Mouse (Mus musculus) brain, embryonic 14.5 days (tissue): ENCODE measurements around the gene Zc3h15.

Experiments
- CTCF ChIP-seq: fragments of 200-500 bp; IDR thresholded peaks from 2 replicates; pipeline ENCODE4 v1.5.1; 2012; ENCODE audit warnings: inconsistent platforms, mild to moderate bottlenecking, moderate library complexity, borderline replicate concordance; ENCODE audit not compliant: insufficient read depth, insufficient read length; ENCODE audit errors: extremely low read depth
- POLR2A ChIP-seq: fragments of 200-500 bp; IDR thresholded peaks from 2 replicates; pipeline ENCODE4 v1.6.1; 2012; ENCODE audit warnings: mild to moderate bottlenecking, inconsistent platforms, borderline replicate concordance; ENCODE audit not compliant: poor library complexity, insufficient read depth, insufficient read length, severe bottlenecking; ENCODE audit errors: extremely low read depth

DNA sequence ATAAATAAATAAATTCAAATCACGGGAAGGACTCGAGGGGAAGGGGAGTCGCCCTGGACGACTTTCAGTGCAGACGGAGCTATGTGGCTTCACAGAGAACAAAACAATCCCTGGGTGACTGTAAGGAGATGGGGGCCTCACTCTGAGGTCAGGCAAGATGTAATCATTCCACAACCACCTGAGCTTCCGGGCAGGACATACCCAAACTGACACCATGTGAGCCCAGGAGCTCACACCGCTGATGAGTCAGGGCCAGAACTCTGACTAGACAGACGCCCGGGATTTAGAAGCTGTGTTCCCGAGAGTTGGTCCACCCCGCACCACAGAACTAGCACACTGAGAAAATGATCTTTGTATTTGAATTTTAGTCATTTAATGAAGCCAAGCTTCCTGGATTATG, 21.4 kb upstream of the Zc3h15 start:
- no peak for TF ChIP-seq CTCF
- no peak for TF ChIP-seq POLR2A
